Mouse (Mus musculus) kidney, postnatal 0 days (tissue): ENCODE measurements around the gene Gdf9. TPM values are rescaled to one million over a fixed set of nuclear protein-coding genes. Genes with fewer than 3 reads are reported as not detected.
A peak's percentile ranks its signal among the peaks of the same experiment; 100 is the strongest.

Experiments used
- ATAC-seq: fragments of 200-750 bp; cut with Nextera tagmentation; replicated peaks from 2 replicates; pipeline ENCODE4 v1.8.0; 2017; ENCODE audit warnings: low read depth, moderate number of reproducible peaks, moderate TSS enrichment, moderate library complexity; ENCODE audit not compliant: low FRiP score
- DNase-seq: peaks from one replicate; pipeline ENCODE4 v3.0.0-alpha.2; 2016; ENCODE audit warnings: low spot score
- H3K27ac ChIP-seq: fragments of 300-500 bp; sonication (generic); 2 replicates; pipeline ENCODE4 v1.5.1; 2014; ENCODE audit warnings: mild to moderate bottlenecking
- H3K27me3 ChIP-seq: fragments of 300-500 bp; sonication (generic); 2 replicates; pipeline ENCODE4 v1.6.1; 2014; ENCODE audit warnings: low read length, mixed read lengths; ENCODE audit not compliant: insufficient read depth
- H3K36me3 ChIP-seq: fragments of 300-500 bp; sonication (generic); 2 replicates; pipeline ENCODE4 v1.6.1; 2014; ENCODE audit warnings: low read length, mixed read lengths; ENCODE audit not compliant: insufficient read depth
- H3K4me1 ChIP-seq: fragments of 300-500 bp; sonication (generic); replicated peaks from 2 replicates; pipeline ENCODE4 v1.6.1; 2014; ENCODE audit warnings: antibody characterized with exemption, low read length, mixed read lengths; ENCODE audit not compliant: insufficient read depth
- H3K4me2 ChIP-seq: fragments of 300-500 bp; sonication (generic); 2 replicates; pipeline ENCODE4 v1.6.1; 2014; ENCODE audit warnings: mild to moderate bottlenecking, low read length, moderate library complexity, mixed read lengths
- H3K4me3 ChIP-seq: fragments of 300-500 bp; sonication (generic); replicated peaks from 2 replicates; pipeline ENCODE4 v1.5.1; 2014; ENCODE audit warnings: low read depth, low read length
- H3K9ac ChIP-seq: fragments of 300-500 bp; sonication (generic); 2 replicates; pipeline ENCODE4 v1.6.1; 2014; ENCODE audit warnings: low read depth, low read length
- H3K9me3 ChIP-seq: fragments of 300-500 bp; sonication (generic); replicated peaks from 2 replicates; pipeline ENCODE4 v1.6.1; 2016; ENCODE audit warnings: low read length, inconsistent platforms, mixed read lengths
- CTCF ChIP-seq: IDR thresholded peaks from 2 replicates; pipeline ENCODE4 v1.5.1; 2016; ENCODE audit warnings: antibody characterized with exemption, low read depth, mild to moderate bottlenecking, moderate library complexity
- WGBS: fragments of 180-500 bp; shearing (Covaris S2); extraction: QIAGEN DNeasy Blood & Tissue Kit; methylation state at CpG from one replicate; pipeline ENCODE4 v1.1.7; 2014; 5-methylcytosine and 5-hydroxymethylcytosine counted together
- polyA plus RNA-seq: library from polyadenylated mRNA; unstranded; fragments of >200 nt; fragmentation: Nextera tagmentation; extraction: Ambion mirVana; gene quantifications from 2 replicates; pipeline ENCODE4 v1.2.1, GENCODE M21; 2015

The Gdf9 gene
- polyA plus RNA-seq, 1 experiment from 2014 or later, result 0.57 TPM

- WGBS, result 41% methylated on average over 16 of the region's 16 CpGs
- ATAC-seq, result 0 out of 2 replicates have a peak, but pooled peaks have one; percentile 2
Observed at GRCm38 (mm10) chr11:53469294-53469967, 38.6 kb downstream of the Gdf9 start.

DNA sequence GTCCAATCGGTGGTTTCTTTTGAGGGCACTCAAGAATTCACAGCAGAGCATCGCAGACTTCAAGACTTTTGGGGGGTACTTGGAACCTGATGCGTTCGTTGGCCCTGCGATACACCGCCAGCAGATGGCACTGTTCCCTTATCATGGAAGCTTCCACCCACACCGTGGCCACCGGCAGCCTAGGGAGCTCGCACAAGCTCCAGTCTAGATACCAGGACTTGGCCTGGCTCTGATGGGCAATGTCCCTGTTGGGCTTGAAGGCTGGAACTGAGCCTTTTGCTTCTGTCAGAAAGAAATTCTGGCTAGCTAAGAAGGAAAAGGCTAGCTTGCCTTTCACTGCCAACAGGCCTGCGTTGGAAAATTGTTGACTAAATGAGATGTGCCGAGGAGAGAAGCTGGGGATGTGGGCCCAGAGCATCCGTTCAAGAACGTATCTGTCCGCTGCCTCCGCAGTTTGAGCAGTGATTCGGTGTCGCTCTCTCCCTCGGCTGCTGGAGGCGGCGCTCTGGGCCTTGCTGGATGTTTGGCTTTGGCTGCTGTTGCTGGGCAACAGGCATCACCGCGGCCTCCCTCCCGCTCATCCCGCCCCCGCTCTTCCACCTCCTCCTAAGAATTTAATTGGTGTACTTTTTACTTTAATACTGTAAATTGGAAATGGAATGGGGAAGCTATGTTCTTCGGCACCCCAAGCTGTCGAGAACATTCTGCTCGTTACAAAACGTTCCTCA lies 39.3 kb downstream of the Gdf9 start, which contains the start of gene Gm9837:
Gene Gm9837, minus strand, starts transcription at position 512 of the 728 bp plus-strand sequence.
- no peak within 1 kb of the TSS for H3K4me3 ChIP-seq
- peaks cover 8% of the 10 kb centered on the region for H3K27me3 ChIP-seq
- no peaks in the 10 kb centered on the region for H3K36me3 ChIP-seq
- H3K4me2 ChIP-seq, result peak within 1 kb of the TSS; percentile 40
- H3K9ac ChIP-seq, result no peak within 1 kb of the TSS
- TF ChIP-seq CTCF, result peak; percentile 95
- 2% methylated on average over 29 of the region's 29 CpGs for WGBS
- H3K9me3 ChIP-seq, result no peaks in the 10 kb centered on the region
- H3K4me1 ChIP-seq, result no peaks in the 10 kb centered on the region; the same call in 1 of the 2 replicates
- H3K27ac ChIP-seq, result no peak within 1 kb of the TSS
- peak; percentile 68 for ATAC-seq
- DNase-seq, result peak; percentile 93

More at GRCm38 (mm10) chr11:53469294-53469967, 38.6 kb downstream of the Gdf9 start:
- Histone ChIP-seq H3K36me3 (no peaks in the 10 kb centered on the region), H3K27ac (no peak overlapping the region), H3K9ac (no peak overlapping the region), H3K9me3 (no peaks in the 10 kb centered on the region), H3K27me3 (peaks cover 15% of the 10 kb centered on the region), H3K4me3 (no peak overlapping the region), H3K4me2 (no peak overlapping the region), H3K4me1 (no peaks in the 10 kb centered on the region; the same call in 1 of the 2 replicates)
- no peak for TF ChIP-seq CTCF
- DNase-seq, result no peak

DNA sequence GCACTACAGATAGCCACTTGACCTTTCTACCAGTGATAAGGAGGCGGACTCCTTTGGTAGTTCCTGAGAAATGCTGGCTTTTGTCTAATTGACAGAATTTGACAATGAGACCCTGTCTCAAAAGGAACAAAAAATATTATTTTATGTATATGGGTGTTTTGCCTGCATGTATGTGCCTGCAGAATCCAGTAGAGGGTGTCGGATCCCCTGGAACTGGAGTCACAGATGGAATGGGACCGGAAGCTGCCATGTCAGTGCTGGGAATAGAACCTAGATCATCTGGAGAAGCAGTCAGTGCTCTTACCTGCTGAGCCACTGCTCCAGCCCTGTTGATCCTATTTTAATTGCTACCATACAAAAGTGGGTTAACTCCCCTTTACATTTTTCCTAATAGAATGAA lies 41.9 kb downstream of the Gdf9 start:
- 79% methylated on average over 3 of the region's 3 CpGs for WGBS
- H3K9ac ChIP-seq, result no peak overlapping the region
- H3K27me3 ChIP-seq, result peaks cover 20% of the 10 kb centered on the region
- no peaks in the 10 kb centered on the region for H3K9me3 ChIP-seq
- no peak overlapping the region for H3K27ac ChIP-seq
- H3K4me2 ChIP-seq, result no peak overlapping the region
- peak; percentile 37 for TF ChIP-seq CTCF
- H3K4me1 ChIP-seq, result no peaks in the 10 kb centered on the region
- DNase-seq, result no peak
- no peak overlapping the region for H3K4me3 ChIP-seq
- H3K36me3 ChIP-seq, result no peaks in the 10 kb centered on the region
- ATAC-seq, result no peak

- 26% methylated on average over 8 of the region's 8 CpGs for WGBS
- peaks cover 10% of the 10 kb centered on the region for H3K4me1 ChIP-seq
- H3K36me3 ChIP-seq, result no peaks in the 10 kb centered on the region
- H3K9me3 ChIP-seq, result no peaks in the 10 kb centered on the region
- DNase-seq, result no peak
- H3K27me3 ChIP-seq, result peaks cover 43% of the 10 kb centered on the region
- no peak overlapping the region for H3K4me3 ChIP-seq
- H3K27ac ChIP-seq, result no peak overlapping the region
- H3K9ac ChIP-seq, result no peak overlapping the region
- H3K4me2 ChIP-seq, result no peak overlapping the region
- ATAC-seq, result no peak
- no peak for TF ChIP-seq CTCF
Observed at GRCm38 (mm10) chr11:53475620-53476019, 44.8 kb downstream of the Gdf9 start.

DNA sequence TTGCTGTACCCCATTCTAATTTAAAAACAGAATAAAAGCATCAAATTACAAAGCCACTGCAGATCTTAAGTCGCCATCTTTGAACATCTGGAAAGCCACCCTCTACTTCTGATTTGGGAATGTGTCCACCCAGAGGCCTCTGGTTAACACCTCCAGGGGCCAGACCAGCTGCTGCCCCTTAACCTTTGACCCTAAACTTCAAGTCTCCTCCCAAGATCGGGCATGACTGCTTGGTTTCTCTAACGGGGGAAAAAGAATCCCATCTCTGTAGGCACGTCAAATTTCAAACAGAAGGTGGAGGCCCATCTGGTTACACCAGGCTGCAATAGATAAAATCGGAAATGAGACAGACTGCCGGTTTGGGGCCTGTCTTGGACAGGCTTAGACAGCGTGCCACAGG lies 47.0 kb downstream of the Gdf9 start:
- no peak for TF ChIP-seq CTCF
- Histone ChIP-seq H3K36me3 (no peaks in the 10 kb centered on the region), H3K9me3 (no peaks in the 10 kb centered on the region), H3K4me2 (no peak overlapping the region), H3K4me1 (peaks cover 10% of the 10 kb centered on the region), H3K9ac (no peak overlapping the region), H3K4me3 (no peak overlapping the region), H3K27me3 (peaks cover 45% of the 10 kb centered on the region), H3K27ac (no peak overlapping the region)
- no peak for DNase-seq
- no peak for ATAC-seq
- WGBS, result 41% methylated on average over 7 of the region's 7 CpGs

GRCm38 (mm10) chr11:53478383-53479170 lies 47.8 kb downstream of the Gdf9 start:
- DNase-seq (no peak), ATAC-seq (0 out of 2 replicates have a peak, but pooled peaks have one; percentile 49)
- no peak overlapping the region for H3K27ac ChIP-seq
- TF ChIP-seq CTCF, result no peak
- no peaks in the 10 kb centered on the region for H3K9me3 ChIP-seq
- 7% methylated on average over 79 of the region's 79 CpGs for WGBS
- H3K4me2 ChIP-seq, result peak overlapping the region; percentile 78
- H3K36me3 ChIP-seq, result no peaks in the 10 kb centered on the region
- peak overlapping the region; percentile 37; the same call in 1 of the 2 replicates for H3K9ac ChIP-seq
- H3K4me1 ChIP-seq, result peaks cover 10% of the 10 kb centered on the region
- H3K4me3 ChIP-seq, result peak overlapping the region; percentile 43
- peaks cover 45% of the 10 kb centered on the region for H3K27me3 ChIP-seq
